Mouse (Mus musculus): ENCODE measurements around the gene Emid1.
"Not testable (repeated sequence)": the region's sequence is repeated elsewhere in the genome, so short reads cannot be mapped to it uniquely, and the experiment has no call there.

Gene Emid1

GRCm38 (mm10) chr11:5102384-5102783 lies 49.7 kb downstream of the Emid1 start:
- no peak for DNase-seq

GRCm38 (mm10) chr11:5101641-5102040 lies 50.4 kb downstream of the Emid1 start:
- DNase-seq, result no peak

- no peak for DNase-seq
Observed at GRCm38 (mm10) chr11:5100801-5101200, 51.3 kb downstream of the Emid1 start.

- no peak for DNase-seq
Observed at GRCm38 (mm10) chr11:5100283-5100682, 51.8 kb downstream of the Emid1 start.

- peak; percentile 73 to 74 for DNase-seq
Observed at GRCm38 (mm10) chr11:5099576-5100183, 52.4 kb downstream of the Emid1 start.

GRCm38 (mm10) chr11:5098736-5099542 lies 53.1 kb downstream of the Emid1 start, which contains the start of the genes Rhbdd3 and Ewsr1:
Gene Rhbdd3 (plus strand): TSS chr11:5098926.
Gene Ewsr1 (minus strand): TSS chr11:5099266.
- DNase-seq, result peak; percentile 99

- no peak for DNase-seq
Observed at GRCm38 (mm10) chr11:5098035-5098735, 53.9 kb downstream of the Emid1 start.

- no peak for DNase-seq
Observed at GRCm38 (mm10) chr11:5096480-5097020, 55.5 kb downstream of the Emid1 start.

- no peak for DNase-seq
Observed at GRCm38 (mm10) chr11:5095877-5096276, 56.2 kb downstream of the Emid1 start.

GRCm38 (mm10) chr11:5091706-5092105 lies 60.4 kb downstream of the Emid1 start:
- peak; percentile 34 to 41 for DNase-seq

- DNase-seq, result no peak
Observed at GRCm38 (mm10) chr11:5089147-5089546, 62.9 kb downstream of the Emid1 start.

GRCm38 (mm10) chr11:5076843-5077242 lies 75.2 kb downstream of the Emid1 start:
- DNase-seq, result not testable (repeated sequence)

- DNase-seq, result no peak
Observed at GRCm38 (mm10) chr11:5075760-5076159, 76.3 kb downstream of the Emid1 start.

- DNase-seq, result peak; percentile 57 to 58
Observed at GRCm38 (mm10) chr11:5074882-5075281, 77.2 kb downstream of the Emid1 start.

- DNase-seq, result no peak
Observed at GRCm38 (mm10) chr11:5068126-5068971, 83.7 kb downstream of the Emid1 start.

- DNase-seq, result no peak
Observed at GRCm38 (mm10) chr11:5067063-5067462, 85.0 kb downstream of the Emid1 start.

GRCm38 (mm10) chr11:5065056-5065821 lies 86.8 kb downstream of the Emid1 start, which contains the start of gene Gas2l1:
Gene Gas2l1 (minus strand): TSS chr11:5065327.
- peak; percentile 67 to 68 for DNase-seq

- DNase-seq, result peak; percentile 44 to 45
Observed at GRCm38 (mm10) chr11:5064282-5065055, 87.6 kb downstream of the Emid1 start.

- DNase-seq, result peak in 1 of 2 experiments; percentile 26
Observed at GRCm38 (mm10) chr11:5063561-5064281, 88.3 kb downstream of the Emid1 start.
